Mouse (Mus musculus): ENCODE measurements around the gene Gm10721. TPM values are rescaled to one million over a fixed set of nuclear protein-coding genes. Genes with fewer than 3 reads are reported as not detected.
A peak's percentile ranks its signal among the peaks of the same experiment; 100 is the strongest.
"Not testable (repeated sequence)": the region's sequence is repeated elsewhere in the genome, so short reads cannot be mapped to it uniquely, and the experiment has no call there.

Gm10721 gene
- polyA plus RNA-seq (2015; fragmentation: Nextera tagmentation; extraction: Ambion mirVana) = not detected in 2 replicates

DNA sequence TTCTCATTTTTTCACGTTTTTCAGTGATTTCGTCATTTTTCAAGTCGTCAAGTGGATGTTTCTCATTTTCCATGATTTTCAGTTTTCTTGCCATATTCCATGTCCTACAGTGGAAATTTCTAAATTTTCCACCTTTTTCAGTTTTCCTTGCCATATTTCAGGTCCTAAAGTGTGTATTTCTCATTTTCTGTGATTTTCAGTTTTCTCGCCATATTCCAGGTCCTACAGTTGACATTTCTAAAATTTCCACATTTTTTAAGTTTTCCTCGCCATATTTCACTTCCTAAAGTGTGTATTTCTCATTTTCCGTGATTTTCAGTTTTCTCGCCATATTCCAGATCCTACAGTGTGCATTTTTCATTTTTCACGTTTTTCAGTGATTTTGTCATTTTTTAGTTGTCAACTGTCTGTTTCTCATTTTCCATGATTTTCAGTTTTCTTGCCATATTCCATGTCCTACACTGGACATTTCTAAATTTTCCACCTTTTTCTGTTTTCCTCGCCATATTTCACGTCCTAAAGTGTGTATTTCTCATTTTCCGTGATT, at the start of gene Gm10721:
Gene Gm10721 (plus strand): TSS at position 408 of the 547 bp plus-strand sequence.
- H3K4me3 ChIP-seq (ENCODE audit: low read depth, low read length); H3K27ac ChIP-seq (ENCODE audit: low read length); H3K36me3 ChIP-seq (ENCODE audit: control insufficient read depth, insufficient read depth); H3K4me1 ChIP-seq (ENCODE audit: control insufficient read depth, low read depth, low read length); H3K27me3 ChIP-seq (ENCODE audit: control insufficient read depth, insufficient read depth, low read depth, low read length); H3K4me2 ChIP-seq (ENCODE audit: low read depth, low read length); H3K9ac ChIP-seq (ENCODE audit: low read depth, low read length); H3K9me3 ChIP-seq (replicated peaks; ENCODE audit: control insufficient read depth, low read length): not testable (repeated sequence)
- ATAC-seq (ENCODE audit: low read depth) = peak; percentile 32
- WGBS (ENCODE audit: insufficient replicate concordance) = no CpG with 5 or more reads among the region's 11 CpGs

DNA sequence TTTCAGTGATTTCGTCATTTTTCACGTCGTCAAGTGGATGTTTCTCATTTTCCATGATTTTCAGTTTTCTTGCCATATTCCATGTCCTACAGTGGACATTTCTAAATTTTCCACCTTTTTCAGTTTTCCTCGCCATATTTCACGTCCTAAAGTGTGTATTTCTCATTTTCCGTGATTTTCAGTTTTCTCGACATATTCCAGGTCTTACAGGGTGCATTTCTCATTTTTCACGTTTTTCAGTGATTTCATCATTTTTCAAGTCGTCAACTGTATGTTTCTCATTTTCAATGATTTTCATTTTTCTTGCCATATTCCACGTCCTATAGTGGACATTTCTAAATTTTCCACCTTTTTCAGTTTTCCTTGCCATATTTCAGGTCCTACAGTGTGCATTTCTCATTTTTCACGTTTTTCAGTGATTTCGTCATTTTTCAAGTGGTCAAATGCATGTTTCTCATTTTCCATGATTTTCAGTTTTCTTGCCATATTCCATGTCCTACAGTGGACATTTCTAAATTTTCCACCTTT, 12.4 kb upstream of the Gm10721 start, which contains the start of gene Gm10722:
Gene Gm10722 (plus strand): TSS at position 478 of the 528 bp plus-strand sequence.
- ATAC-seq (ENCODE audit: low read depth); H3K36me3 ChIP-seq (ENCODE audit: control insufficient read depth, insufficient read depth); H3K4me1 ChIP-seq (ENCODE audit: control insufficient read depth, low read depth, low read length); H3K4me2 ChIP-seq (ENCODE audit: low read depth, low read length); H3K27me3 ChIP-seq (ENCODE audit: control insufficient read depth, insufficient read depth, low read depth, low read length); H3K27ac ChIP-seq (ENCODE audit: low read length); H3K9ac ChIP-seq (ENCODE audit: low read depth, low read length); H3K9me3 ChIP-seq (replicated peaks; ENCODE audit: control insufficient read depth, low read length); H3K4me3 ChIP-seq (ENCODE audit: low read depth, low read length): not testable (repeated sequence)
- WGBS (ENCODE audit: insufficient replicate concordance) = 53% methylated on average over 12 of the region's 12 CpGs

DNA sequence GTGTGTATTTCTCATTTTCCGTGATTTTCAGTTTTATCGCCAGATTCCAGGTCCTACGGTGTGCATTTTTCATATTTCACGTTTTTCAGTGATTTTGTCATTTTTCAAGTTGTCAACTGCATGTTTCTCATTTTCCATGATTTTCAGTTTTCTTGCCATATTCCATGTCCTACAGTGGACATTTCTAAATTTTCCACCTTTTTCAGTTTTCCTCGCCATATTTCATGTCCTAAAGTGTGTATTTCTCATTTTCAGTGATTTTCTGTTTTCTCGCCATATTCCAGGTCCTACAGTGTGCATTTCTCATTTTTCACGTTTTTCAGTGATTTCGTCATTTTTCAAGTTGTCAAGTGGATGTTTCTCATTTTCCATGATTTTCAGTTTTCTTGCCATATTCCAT, 11.9 kb upstream of the Gm10721 start:
- H3K9ac ChIP-seq (ENCODE audit: low read depth, low read length); H3K9me3 ChIP-seq (replicated peaks; ENCODE audit: control insufficient read depth, low read length): not testable (repeated sequence)
- WGBS (ENCODE audit: insufficient replicate concordance) = 48% methylated on average over 8 of the region's 8 CpGs

DNA sequence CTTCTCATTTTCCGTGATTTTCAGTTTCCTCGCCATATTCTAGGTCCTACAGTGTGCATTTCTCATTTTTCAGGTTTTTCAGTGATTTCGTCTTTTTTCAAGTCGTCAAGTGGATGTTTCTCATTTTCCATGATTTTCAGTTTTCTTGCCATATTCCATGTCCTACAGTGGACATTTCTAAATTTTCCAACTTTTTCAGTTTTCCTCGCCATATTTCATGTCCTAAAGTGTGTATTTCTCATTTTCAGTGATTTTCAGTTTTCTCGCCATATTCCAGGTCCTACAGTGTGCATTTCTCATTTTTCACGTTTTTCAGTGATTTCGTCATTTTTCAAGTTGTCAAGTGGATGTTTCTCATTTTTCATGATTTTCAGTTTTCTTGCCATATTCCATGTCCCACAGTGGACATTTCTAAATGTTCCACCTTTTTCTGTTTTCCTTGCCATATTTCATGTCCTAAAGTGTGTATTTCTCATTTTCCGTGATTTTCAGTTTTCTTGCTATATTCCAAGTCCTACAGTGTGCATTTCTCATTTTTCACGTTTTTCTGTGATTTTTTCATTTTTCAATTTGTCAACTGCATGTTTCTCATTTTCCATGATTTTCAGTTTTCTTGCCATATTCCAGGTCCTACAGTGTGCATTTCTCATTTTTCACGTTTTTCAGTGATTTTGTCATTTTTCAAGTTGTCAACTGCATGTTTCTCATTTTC, 10.8 kb upstream of the Gm10721 start:
- H3K27ac ChIP-seq (ENCODE audit: low read length); H3K9ac ChIP-seq (ENCODE audit: low read depth, low read length); H3K9me3 ChIP-seq (replicated peaks; ENCODE audit: control insufficient read depth, low read length); H3K36me3 ChIP-seq (ENCODE audit: control insufficient read depth, insufficient read depth); H3K27me3 ChIP-seq (ENCODE audit: control insufficient read depth, insufficient read depth, low read depth, low read length); H3K4me3 ChIP-seq (ENCODE audit: low read depth, low read length); H3K4me1 ChIP-seq (ENCODE audit: control insufficient read depth, low read depth, low read length); H3K4me2 ChIP-seq (ENCODE audit: low read depth, low read length): not testable (repeated sequence)
- 44% methylated on average over 8 of the region's 11 CpGs for WGBS (ENCODE audit: insufficient replicate concordance)
- peak; percentile 68 for ATAC-seq (ENCODE audit: low read depth)

More for the DNA sequence above, 11.9 kb upstream of the Gm10721 start:
- H3K27ac ChIP-seq (ENCODE audit: low read length); H3K4me1 ChIP-seq (ENCODE audit: control insufficient read depth, low read depth, low read length); H3K36me3 ChIP-seq (ENCODE audit: control insufficient read depth, insufficient read depth); H3K27me3 ChIP-seq (ENCODE audit: control insufficient read depth, insufficient read depth, low read depth, low read length); H3K4me2 ChIP-seq (ENCODE audit: low read depth, low read length); ATAC-seq (ENCODE audit: low read depth); H3K4me3 ChIP-seq (ENCODE audit: low read depth, low read length): not testable (repeated sequence)

DNA sequence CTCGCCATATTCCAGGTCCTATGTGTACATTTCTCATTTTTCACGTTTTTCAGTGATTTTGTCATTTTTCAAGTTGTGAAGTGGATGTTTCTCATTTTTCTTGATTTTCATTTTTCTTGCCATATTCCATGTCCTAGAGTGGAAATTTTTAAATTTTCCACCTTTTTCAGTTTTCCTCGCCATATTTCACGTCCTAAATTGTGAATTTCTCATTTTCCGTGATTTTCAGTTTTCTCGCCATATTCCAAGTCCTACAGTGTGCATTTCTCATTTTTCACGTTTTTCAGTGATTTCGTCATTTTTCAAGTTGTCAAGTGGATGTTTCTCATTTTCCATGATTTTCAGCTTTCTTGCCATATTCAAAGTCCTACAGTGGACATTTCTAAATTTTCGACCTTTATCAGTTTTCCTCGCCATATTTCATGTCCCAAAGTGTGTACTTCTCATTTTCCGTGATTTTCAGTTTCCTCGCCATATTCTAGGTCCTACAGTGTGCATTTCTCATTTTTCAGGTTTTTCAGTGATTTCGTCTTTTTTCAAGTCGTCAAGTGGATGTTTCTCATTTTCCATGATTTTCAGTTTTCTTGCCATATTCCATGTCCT, 10.0 kb upstream of the Gm10721 start, which contains the start of gene Gm11168:
Gene Gm11168 (plus strand): TSS at position 553 of the 603 bp plus-strand sequence.
- not testable (repeated sequence) for H3K4me1 ChIP-seq (ENCODE audit: control insufficient read depth, low read depth, low read length); H3K9me3 ChIP-seq (replicated peaks; ENCODE audit: control insufficient read depth, low read length); H3K4me2 ChIP-seq (ENCODE audit: low read depth, low read length); H3K27me3 ChIP-seq (ENCODE audit: control insufficient read depth, insufficient read depth, low read depth, low read length); H3K36me3 ChIP-seq (ENCODE audit: control insufficient read depth, insufficient read depth); H3K4me3 ChIP-seq (ENCODE audit: low read depth, low read length); H3K9ac ChIP-seq (ENCODE audit: low read depth, low read length); ATAC-seq (ENCODE audit: low read depth); H3K27ac ChIP-seq (ENCODE audit: low read length)
- 60% methylated on average over 6 of the region's 14 CpGs for WGBS (ENCODE audit: insufficient replicate concordance)

DNA sequence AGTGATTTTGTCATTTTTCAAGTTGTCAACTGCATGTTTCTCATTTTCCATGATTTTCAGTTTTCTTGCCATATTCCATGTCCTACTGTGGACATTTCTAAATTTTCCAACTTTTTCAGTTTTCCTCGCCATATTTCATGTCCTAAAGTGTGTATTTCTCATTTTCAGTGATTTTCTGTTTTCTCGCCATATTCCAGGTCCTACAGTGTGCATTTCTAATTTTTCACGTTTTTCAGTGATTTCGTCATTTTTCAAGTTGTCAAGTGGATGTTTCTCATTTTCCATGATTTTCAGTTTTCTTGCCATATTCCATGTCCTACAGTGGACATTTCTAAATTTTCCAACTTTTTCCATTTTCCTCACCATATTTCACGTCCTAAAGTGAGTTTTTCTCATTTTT, 6.8 kb upstream of the Gm10721 start:
- 61% methylated on average over 1 of the region's 5 CpGs for WGBS (ENCODE audit: insufficient replicate concordance)

DNA sequence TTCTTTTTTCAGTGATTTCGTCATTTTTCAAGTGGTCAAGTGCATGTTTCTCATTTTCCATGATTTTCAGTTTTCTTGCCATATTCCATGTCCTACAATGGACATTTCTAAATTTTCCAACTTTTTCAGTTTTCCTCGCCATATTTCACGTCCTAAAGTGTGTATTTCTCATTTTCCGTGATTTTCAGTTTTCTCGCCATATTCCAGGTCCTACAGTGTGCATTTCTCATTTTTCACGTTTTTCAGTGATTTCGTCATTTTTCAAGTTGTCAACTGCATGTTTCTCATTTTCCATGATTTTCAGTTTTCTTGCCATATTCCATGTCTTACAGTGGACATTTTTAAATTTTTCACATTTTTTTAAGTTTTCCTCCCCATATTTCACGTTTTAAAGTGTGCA, 6.3 kb upstream of the Gm10721 start:
- H3K9me3 ChIP-seq (replicated peaks; ENCODE audit: control insufficient read depth, low read length); H3K4me3 ChIP-seq (ENCODE audit: low read depth, low read length); ATAC-seq (ENCODE audit: low read depth); H3K4me2 ChIP-seq (ENCODE audit: low read depth, low read length); H3K27ac ChIP-seq (ENCODE audit: low read length); H3K9ac ChIP-seq (ENCODE audit: low read depth, low read length); H3K4me1 ChIP-seq (ENCODE audit: control insufficient read depth, low read depth, low read length); H3K36me3 ChIP-seq (ENCODE audit: control insufficient read depth, insufficient read depth); H3K27me3 ChIP-seq (ENCODE audit: control insufficient read depth, insufficient read depth, low read depth, low read length): not testable (repeated sequence)
- WGBS (ENCODE audit: insufficient replicate concordance) = 56% methylated on average over 7 of the region's 8 CpGs

More for the DNA sequence above, 6.8 kb upstream of the Gm10721 start:
- H3K36me3 ChIP-seq (ENCODE audit: control insufficient read depth, insufficient read depth); H3K4me2 ChIP-seq (ENCODE audit: low read depth, low read length); H3K4me1 ChIP-seq (ENCODE audit: control insufficient read depth, low read depth, low read length); H3K4me3 ChIP-seq (ENCODE audit: low read depth, low read length); H3K9ac ChIP-seq (ENCODE audit: low read depth, low read length); H3K27ac ChIP-seq (ENCODE audit: low read length); ATAC-seq (ENCODE audit: low read depth); H3K27me3 ChIP-seq (ENCODE audit: control insufficient read depth, insufficient read depth, low read depth, low read length); H3K9me3 ChIP-seq (replicated peaks; ENCODE audit: control insufficient read depth, low read length): not testable (repeated sequence)

DNA sequence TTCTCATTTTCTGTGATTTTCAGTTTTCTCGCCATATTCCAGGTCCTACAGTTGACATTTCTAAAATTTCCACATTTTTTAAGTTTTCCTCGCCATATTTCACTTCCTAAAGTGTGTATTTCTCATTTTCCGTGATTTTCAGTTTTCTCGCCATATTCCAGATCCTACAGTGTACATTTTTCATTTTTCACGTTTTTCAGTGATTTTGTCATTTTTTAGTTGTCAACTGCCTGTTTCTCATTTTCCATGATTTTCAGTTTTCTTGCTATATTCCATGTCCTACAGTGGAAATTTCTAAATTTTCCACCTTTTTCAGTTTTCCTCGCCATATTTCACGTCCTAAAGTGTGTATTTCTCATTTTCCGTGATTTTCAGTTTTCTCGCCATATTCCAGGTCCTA, 5.7 kb upstream of the Gm10721 start:
- H3K4me1 ChIP-seq (ENCODE audit: control insufficient read depth, low read depth, low read length); H3K9ac ChIP-seq (ENCODE audit: low read depth, low read length); H3K27me3 ChIP-seq (ENCODE audit: control insufficient read depth, insufficient read depth, low read depth, low read length); H3K36me3 ChIP-seq (ENCODE audit: control insufficient read depth, insufficient read depth); H3K9me3 ChIP-seq (replicated peaks; ENCODE audit: control insufficient read depth, low read length); H3K27ac ChIP-seq (ENCODE audit: low read length); H3K4me2 ChIP-seq (ENCODE audit: low read depth, low read length); ATAC-seq (ENCODE audit: low read depth); H3K4me3 ChIP-seq (ENCODE audit: low read depth, low read length): not testable (repeated sequence)
- WGBS (ENCODE audit: insufficient replicate concordance) = 58% methylated on average over 6 of the region's 9 CpGs

DNA sequence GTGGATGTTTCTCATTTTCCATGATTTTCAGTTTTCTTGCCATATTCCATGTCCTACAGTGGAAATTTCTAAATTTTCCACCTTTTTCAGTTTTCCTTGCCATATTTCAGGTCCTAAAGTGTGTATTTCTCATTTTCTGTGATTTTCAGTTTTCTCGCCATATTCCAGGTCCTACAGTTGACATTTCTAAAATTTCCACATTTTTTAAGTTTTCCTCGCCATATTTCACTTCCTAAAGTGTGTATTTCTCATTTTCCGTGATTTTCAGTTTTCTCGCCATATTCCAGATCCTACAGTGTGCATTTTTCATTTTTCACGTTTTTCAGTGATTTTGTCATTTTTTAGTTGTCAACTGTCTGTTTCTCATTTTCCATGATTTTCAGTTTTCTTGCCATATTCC, 3.6 kb upstream of the Gm10721 start:
- H3K4me1 ChIP-seq (ENCODE audit: control insufficient read depth, low read depth, low read length); H3K4me2 ChIP-seq (ENCODE audit: low read depth, low read length); H3K4me3 ChIP-seq (ENCODE audit: low read depth, low read length); H3K9ac ChIP-seq (ENCODE audit: low read depth, low read length); H3K27ac ChIP-seq (ENCODE audit: low read length); H3K9me3 ChIP-seq (replicated peaks; ENCODE audit: control insufficient read depth, low read length); H3K27me3 ChIP-seq (ENCODE audit: control insufficient read depth, insufficient read depth, low read depth, low read length); ATAC-seq (ENCODE audit: low read depth); H3K36me3 ChIP-seq (ENCODE audit: control insufficient read depth, insufficient read depth): not testable (repeated sequence)
- WGBS (ENCODE audit: insufficient replicate concordance) = no CpG with 5 or more reads among the region's 5 CpGs

Measured in liver, embryonic 16.5 days (tissue).